Mouse (Mus musculus) stomach, postnatal 0 days (tissue): Measurements from ENCODE around the gene Eif4e1b. TPM values are rescaled to one million over a fixed set of nuclear protein-coding genes. Genes with fewer than 3 reads are reported as not detected.
A peak's percentile ranks its signal among the peaks of the same experiment; 100 is the strongest.

Source experiments
- ATAC-seq: fragments of 200-750 bp; cut with Nextera tagmentation; 2 replicates; pipeline ENCODE4 v1.8.0; 2017; ENCODE audit not compliant: low FRiP score, low TSS enrichment
- DNase-seq: peaks from one replicate; pipeline ENCODE4 v3.0.0-alpha.2; 2016; ENCODE audit warnings: low spot score
- H3K27ac ChIP-seq: fragments of 300-500 bp; sonication (generic); replicated peaks from 2 replicates; pipeline ENCODE4 v1.5.1; 2014; ENCODE audit warnings: mild to moderate bottlenecking, control low read depth
- H3K27me3 ChIP-seq: fragments of 300-500 bp; sonication (generic); 2 replicates; pipeline ENCODE4 v1.6.1; 2014; ENCODE audit warnings: low read length; ENCODE audit not compliant: control insufficient read depth, insufficient read depth
- H3K36me3 ChIP-seq: fragments of 300-500 bp; sonication (generic); 2 replicates; pipeline ENCODE4 v1.6.1; 2014; ENCODE audit warnings: low read length, mixed read lengths; ENCODE audit not compliant: control insufficient read depth, insufficient read depth
- H3K4me1 ChIP-seq: fragments of 300-500 bp; sonication (generic); replicated peaks from 2 replicates; pipeline ENCODE4 v1.6.1; 2014; ENCODE audit warnings: antibody characterized with exemption; ENCODE audit not compliant: control insufficient read depth, insufficient read depth
- H3K4me2 ChIP-seq: fragments of 300-500 bp; sonication (generic); replicated peaks from 2 replicates; pipeline ENCODE4 v1.6.1; 2014; ENCODE audit warnings: low read depth, mild to moderate bottlenecking, control low read depth, moderate library complexity
- H3K4me3 ChIP-seq: fragments of 300-500 bp; sonication (generic); 2 replicates; pipeline ENCODE4 v1.5.1; 2014; ENCODE audit warnings: low read depth, low read length, control low read depth
- H3K9ac ChIP-seq: fragments of 300-500 bp; sonication (generic); 2 replicates; pipeline ENCODE4 v1.6.1; 2014; ENCODE audit warnings: mild to moderate bottlenecking, low read length, control low read depth, mixed read lengths
- H3K9me3 ChIP-seq: fragments of 300-500 bp; sonication (generic); 2 replicates; pipeline ENCODE4 v1.6.1; 2016; ENCODE audit warnings: low read length; ENCODE audit not compliant: control insufficient read depth
- CTCF ChIP-seq: IDR thresholded peaks from 2 replicates; pipeline ENCODE4 v1.5.1; 2016; ENCODE audit warnings: antibody characterized with exemption, low read depth, mild to moderate bottlenecking, moderate library complexity
- EP300 ChIP-seq: optimal IDR thresholded peaks from 2 replicates; pipeline ENCODE3; 2016; ENCODE audit warnings: antibody characterized with exemption
- WGBS: fragments of 180-500 bp; shearing (Covaris S2); extraction: QIAGEN DNeasy Blood & Tissue Kit; methylation state at CpG from one replicate; pipeline ENCODE4 v1.1.7; 2014; 5-methylcytosine and 5-hydroxymethylcytosine counted together
- polyA plus RNA-seq: library from polyadenylated mRNA; unstranded; fragments of >200 nt; fragmentation: Nextera tagmentation; extraction: Ambion mirVana; gene quantifications from 2 replicates; pipeline ENCODE4 v1.2.1, GENCODE M21; 2015

Gene Eif4e1b
- not detected in 2 replicates for polyA plus RNA-seq

DNA sequence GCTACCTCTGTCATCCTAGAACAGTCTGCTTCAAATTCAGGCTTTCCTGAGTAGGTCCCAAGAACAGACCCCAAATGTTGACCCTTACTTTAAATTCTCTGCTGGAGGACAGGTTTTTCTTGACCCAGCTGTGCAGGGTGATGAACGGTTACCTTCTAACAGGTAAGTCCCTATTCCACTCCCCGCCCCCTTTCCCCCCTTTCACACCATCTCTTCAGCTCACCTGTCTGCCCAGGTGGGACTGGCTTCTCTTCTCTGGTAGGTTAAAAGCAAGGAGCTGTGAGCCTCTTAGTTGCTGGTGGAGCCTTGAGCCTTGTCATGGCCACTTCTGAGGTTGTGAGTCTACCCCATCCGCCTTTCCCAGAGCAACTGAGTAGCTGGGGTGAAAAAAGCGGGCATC is at the start of gene Eif4e1b:
Eif4e1b (plus strand) TSS at position 301 of the 400 bp plus-strand sequence.
- no peaks in the 10 kb centered on the region for H3K4me1 ChIP-seq
- H3K36me3 ChIP-seq, result no peaks in the 10 kb centered on the region
- no peak within 1 kb of the TSS for H3K4me2 ChIP-seq
- DNase-seq, result no peak
- ATAC-seq, result no peak
- H3K4me3 ChIP-seq, result no peak within 1 kb of the TSS
- no peaks in the 10 kb centered on the region for H3K9me3 ChIP-seq
- TF ChIP-seq EP300, result no peak
- TF ChIP-seq CTCF, result no peak
- 76% methylated on average over 4 of the region's 4 CpGs for WGBS
- H3K27ac ChIP-seq, result no peak within 1 kb of the TSS
- H3K9ac ChIP-seq, result no peak within 1 kb of the TSS
- no peaks in the 10 kb centered on the region for H3K27me3 ChIP-seq

DNA sequence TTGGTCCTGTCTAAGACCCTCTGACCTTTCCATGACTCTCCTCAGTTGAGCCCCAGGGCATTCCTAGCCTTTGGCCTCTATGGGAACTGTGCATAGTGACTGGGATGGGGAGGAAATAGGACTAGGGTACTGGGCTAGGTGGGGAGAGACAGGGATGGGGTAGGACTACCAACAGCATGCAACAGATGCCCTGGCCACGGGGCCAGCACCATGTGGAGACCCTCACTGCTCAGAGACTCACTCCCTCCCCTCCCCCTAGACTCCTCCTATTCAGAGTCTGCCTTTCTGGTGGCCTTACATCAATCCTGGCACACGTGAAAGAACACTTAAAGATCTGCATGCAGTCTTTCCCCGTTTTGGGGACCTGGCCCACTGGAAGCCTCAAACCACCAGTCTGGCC is 46.9 kb upstream of the Eif4e1b start:
- no peak for DNase-seq
- Histone ChIP-seq H3K36me3 (no peaks in the 10 kb centered on the region), H3K9me3 (no peaks in the 10 kb centered on the region), H3K4me3 (no peak overlapping the region), H3K4me2 (no peak overlapping the region; the same call in 1 of the 2 replicates), H3K9ac (no peak overlapping the region), H3K27me3 (peaks cover 22% of the 10 kb centered on the region), H3K4me1 (no peaks in the 10 kb centered on the region), H3K27ac (no peak overlapping the region)
- TF ChIP-seq CTCF, result no peak
- TF ChIP-seq EP300, result no peak
- ATAC-seq, result no peak
- 27% methylated on average over 3 of the region's 3 CpGs for WGBS

DNA sequence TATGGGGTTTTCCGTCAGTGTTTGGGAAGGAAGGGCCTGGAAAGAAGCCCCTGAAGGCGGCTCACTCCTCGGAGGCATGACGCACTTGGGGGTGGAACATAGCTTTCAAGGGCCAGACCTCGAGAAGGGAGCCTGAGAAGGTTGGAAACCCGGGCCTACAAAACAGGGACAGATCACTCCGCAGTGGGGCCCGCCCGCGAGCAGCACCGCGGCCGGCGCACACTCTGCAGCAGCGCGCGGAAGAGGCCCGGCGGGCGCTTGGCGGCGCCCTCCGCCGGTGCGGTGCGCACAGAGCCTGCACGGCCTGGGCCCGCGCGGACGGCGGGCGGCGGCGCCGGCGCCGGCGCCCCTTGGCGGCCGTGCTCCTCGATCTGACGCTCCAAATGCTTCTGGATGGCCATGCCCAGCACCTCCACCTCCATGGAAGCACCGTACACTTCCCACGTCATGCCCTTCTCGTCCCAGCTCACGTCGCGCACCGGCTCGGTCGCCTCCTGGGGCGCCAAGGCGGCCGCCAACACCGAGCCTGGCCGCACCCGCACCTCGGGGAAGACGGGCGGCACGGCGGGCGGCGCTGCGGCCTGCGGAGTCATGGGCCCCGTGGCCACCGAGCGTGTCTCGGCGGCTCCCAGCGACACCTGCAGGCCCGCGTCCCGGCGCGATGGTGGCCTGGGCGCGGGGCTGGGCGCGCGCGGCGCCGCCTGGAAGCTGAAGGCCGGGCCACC is 46.1 kb upstream of the Eif4e1b start:
- ATAC-seq (peak; percentile 70), DNase-seq (peak; percentile 53)
- H3K4me1 ChIP-seq, result no peaks in the 10 kb centered on the region
- peaks cover 22% of the 10 kb centered on the region for H3K27me3 ChIP-seq
- H3K9ac ChIP-seq, result no peak overlapping the region
- TF ChIP-seq EP300 (no peak), CTCF (no peak)
- no peaks in the 10 kb centered on the region for H3K9me3 ChIP-seq
- H3K4me2 ChIP-seq, result peak overlapping the region; percentile 54
- WGBS, result under 1% methylated on average over 65 of the region's 87 CpGs
- peak overlapping the region; percentile 37 for H3K4me3 ChIP-seq
- H3K36me3 ChIP-seq, result no peaks in the 10 kb centered on the region
- H3K27ac ChIP-seq, result no peak overlapping the region

DNA sequence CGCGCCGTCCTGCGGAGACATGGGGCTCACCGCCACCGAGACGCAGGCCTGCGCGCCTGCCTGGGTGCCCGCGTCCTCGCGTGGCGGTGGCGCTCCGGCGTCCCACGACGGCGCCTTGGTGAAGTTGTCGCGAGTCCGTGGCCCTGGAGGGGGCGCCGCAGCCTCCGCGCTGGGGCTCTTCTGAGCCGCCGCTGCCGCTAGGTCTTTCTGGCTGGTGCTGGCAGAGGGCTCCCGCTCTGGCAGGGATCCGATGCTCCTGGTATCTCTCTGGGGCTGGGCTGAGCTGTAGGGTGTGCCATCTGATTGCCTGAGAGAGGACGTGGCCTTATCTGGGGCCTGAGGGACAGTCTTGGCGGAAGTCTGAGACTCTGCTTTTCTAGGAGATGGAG is 45.6 kb upstream of the Eif4e1b start:
- Histone ChIP-seq H3K4me1 (no peaks in the 10 kb centered on the region), H3K4me3 (peak overlapping the region; percentile 37), H3K27ac (no peak overlapping the region), H3K27me3 (peaks cover 22% of the 10 kb centered on the region), H3K9me3 (no peaks in the 10 kb centered on the region), H3K4me2 (peak overlapping the region; percentile 54), H3K36me3 (no peaks in the 10 kb centered on the region), H3K9ac (no peak overlapping the region)
- DNase-seq (no peak), ATAC-seq (no peak)
- TF ChIP-seq CTCF, result peak; percentile 3; the same call in 1 of the 2 replicates
- no peak for TF ChIP-seq EP300
- 4% methylated on average over 32 of the region's 34 CpGs for WGBS

DNA sequence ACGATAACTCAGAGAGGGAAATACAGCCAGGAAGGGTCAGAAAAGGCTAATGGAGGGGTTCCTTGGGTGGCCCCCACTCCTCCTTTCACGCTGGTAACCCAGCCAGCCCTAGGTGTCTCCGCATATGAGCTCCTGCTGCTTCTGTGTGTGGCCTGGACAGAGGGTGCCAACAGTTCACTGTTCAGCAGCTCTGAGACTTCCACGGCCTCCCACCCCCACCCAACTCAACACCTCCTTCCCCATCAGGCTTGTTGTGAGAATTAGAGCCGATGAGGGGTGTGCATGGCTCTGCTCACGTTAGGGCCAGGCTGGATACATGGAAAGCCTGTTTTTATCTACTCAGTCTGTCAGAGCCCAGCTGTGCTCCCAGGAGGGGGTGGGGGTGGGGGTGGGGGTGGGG is 37.7 kb upstream of the Eif4e1b start:
- peaks cover 3% of the 10 kb centered on the region; the same call in 1 of the 2 replicates for H3K4me1 ChIP-seq
- ATAC-seq, result no peak
- whole genome bisulfite sequencing, result 39% methylated on average over 6 of the region's 6 CpGs

DNA sequence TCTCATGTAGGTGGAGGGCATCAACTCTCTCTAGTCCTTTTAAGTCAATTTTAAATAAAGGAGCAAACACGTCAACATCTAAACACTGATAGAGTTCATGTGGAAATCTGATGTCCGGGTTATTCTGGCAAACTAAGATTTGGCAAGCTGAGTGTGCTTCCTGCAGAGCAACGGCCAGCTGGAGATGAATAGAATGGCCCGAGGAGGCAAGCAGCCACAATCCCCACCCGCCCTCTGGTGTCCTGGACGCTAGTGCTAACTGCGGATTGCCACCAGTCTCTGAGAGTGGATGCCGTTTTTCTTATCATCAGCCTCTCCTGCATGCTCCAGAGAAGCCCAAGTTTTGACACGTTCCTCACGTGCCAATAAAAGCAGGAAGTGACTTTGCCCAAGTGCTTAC is 36.9 kb upstream of the Eif4e1b start:
- Histone ChIP-seq H3K36me3 (no peaks in the 10 kb centered on the region), H3K27me3 (no peaks in the 10 kb centered on the region; the same call in 1 of the 2 replicates), H3K4me3 (no peak overlapping the region), H3K9me3 (no peaks in the 10 kb centered on the region), H3K4me1 (peaks cover 3% of the 10 kb centered on the region; the same call in 1 of the 2 replicates), H3K27ac (no peak overlapping the region), H3K9ac (no peak overlapping the region), H3K4me2 (no peak overlapping the region)
- DNase-seq (no peak), ATAC-seq (no peak)
- 40% methylated on average over 10 of the region's 10 CpGs for WGBS
- no peak for TF ChIP-seq CTCF
- TF ChIP-seq EP300, result no peak

More for the DNA sequence above, 37.7 kb upstream of the Eif4e1b start:
- Histone ChIP-seq H3K9me3 (no peaks in the 10 kb centered on the region), H3K4me3 (no peak overlapping the region), H3K4me2 (no peak overlapping the region), H3K27me3 (no peaks in the 10 kb centered on the region; the same call in 1 of the 2 replicates), H3K36me3 (no peaks in the 10 kb centered on the region), H3K9ac (no peak overlapping the region), H3K27ac (no peak overlapping the region)
- TF ChIP-seq EP300 (no peak), CTCF (no peak)
- no peak for DNase-seq
